Mouse (Mus musculus) mouse embryonic stem cell (cell line): ENCODE data around the gene Elf1.

Source experiments
- in situ Hi-C, 2 experiments: fragments of 300-500 bp; cut with MboI; formaldehyde crosslinking; loops; 1 replicate in 1 of 2; 3 replicates in 1 of 2; pipeline ENCODE4 v1.14.3; 2019 to 2020; ENCODE audit warnings: low sequenced_read_pairs in 2 of 2, low pct_unique_long_range_greater_than_20kb in 1 of 2, mixed read lengths in 1 of 2; ENCODE audit not compliant: unreplicated experiment in 1 of 2

The Elf1 gene

GRCm38 (mm10) chr14:79486993-79487731 is 6.2 kb downstream of the Elf1 start:
- in situ Hi-C loops: no loop called here

- in situ Hi-C loops: no loop called here
Observed at GRCm38 (mm10) chr14:79488531-79488930, 7.5 kb downstream of the Elf1 start.

- in situ Hi-C loops: no loop called here
Observed at GRCm38 (mm10) chr14:79489150-79489549, 8.2 kb downstream of the Elf1 start.

GRCm38 (mm10) chr14:79490246-79490645 is 9.3 kb downstream of the Elf1 start:
- in situ Hi-C loops: no loop called here

- in situ Hi-C loops: no loop called here
Observed at GRCm38 (mm10) chr14:79494349-79494748, 13.4 kb downstream of the Elf1 start.

GRCm38 (mm10) chr14:79499326-79499725 is 18.3 kb downstream of the Elf1 start:
- in situ Hi-C loops: no loop called here

- in situ Hi-C loops: no loop called here
Observed at GRCm38 (mm10) chr14:79500756-79501155, 19.8 kb downstream of the Elf1 start.

GRCm38 (mm10) chr14:79503371-79504075 is 22.5 kb downstream of the Elf1 start:
- in situ Hi-C loops: no loop called here

- in situ Hi-C loops: no loop called here
Observed at GRCm38 (mm10) chr14:79504246-79505006, 23.4 kb downstream of the Elf1 start.

- in situ Hi-C loops: no loop called here
Observed at GRCm38 (mm10) chr14:79506207-79506606, 25.2 kb downstream of the Elf1 start.

GRCm38 (mm10) chr14:79507846-79508245 is 26.9 kb downstream of the Elf1 start:
- in situ Hi-C loops: no loop called here

GRCm38 (mm10) chr14:79508662-79509305 is 27.8 kb downstream of the Elf1 start:
- in situ Hi-C loops: no loop called here

GRCm38 (mm10) chr14:79511521-79511920 is 30.5 kb downstream of the Elf1 start:
- in situ Hi-C loops: no loop called here

GRCm38 (mm10) chr14:79513951-79514350 is 33.0 kb downstream of the Elf1 start:
- in situ Hi-C loops: no loop called here

- in situ Hi-C loops: no loop called here
Observed at GRCm38 (mm10) chr14:79515100-79515499, 34.1 kb downstream of the Elf1 start.

- in situ Hi-C loops: no loop called here
Observed at GRCm38 (mm10) chr14:79515511-79516242, 34.7 kb downstream of the Elf1 start.

GRCm38 (mm10) chr14:79516243-79516610 is 35.2 kb downstream of the Elf1 start:
- in situ Hi-C loops: no loop called here

GRCm38 (mm10) chr14:79516751-79517150 is 35.8 kb downstream of the Elf1 start:
- in situ Hi-C loops: no loop called here
